In genomic region chr11:117778851-117779433, GRCm38 (mm10) we compare ENCODE assay signal across 8 mouse cellular contexts. TPM values are rescaled to one million over a fixed set of nuclear protein-coding genes. Genes with fewer than 3 reads are reported as not detected.
DNase-seq lines count a peak whose midpoint lies in the region; ATAC-seq and TF ChIP-seq lines count a peak whose summit lies in the region.

No protein-coding gene starts in this region.

- no peaks in the 10 kb centered on the region for H3K36me3 ChIP-seq in heart, adult 2 months (ENCODE audit: control insufficient read depth, insufficient read depth, low read length)
- H3K36me3 ChIP-seq in embryonic facial prominence, embryonic 11.5 days (replicated peaks; ENCODE audit: control insufficient read depth, insufficient read depth, low read depth, low read length) = no peaks in the 10 kb centered on the region
- no peaks in the 10 kb centered on the region for H3K36me3 ChIP-seq in hindbrain, embryonic 13.5 days
- peaks cover 26% of the 10 kb centered on the region for H3K36me3 ChIP-seq in liver, embryonic 11.5 days (ENCODE audit: control insufficient read depth, insufficient read depth, low read length)
- no peaks in the 10 kb centered on the region for H3K36me3 ChIP-seq in neural tube, embryonic 13.5 days

- peaks cover 6% of the 10 kb centered on the region; the same call in 1 of the 2 replicates for H3K4me1 ChIP-seq in heart, adult 2 months (ENCODE audit: control insufficient read depth, insufficient read depth, low read length)
- H3K4me1 ChIP-seq in embryonic facial prominence, embryonic 11.5 days (ENCODE audit: control insufficient read depth, insufficient read depth, low read length) = peaks cover 12% of the 10 kb centered on the region
- peaks cover 53% of the 10 kb centered on the region for H3K4me1 ChIP-seq in hindbrain, embryonic 13.5 days (replicated peaks)
- peaks cover 39% of the 10 kb centered on the region for H3K4me1 ChIP-seq in liver, embryonic 11.5 days (replicated peaks; ENCODE audit: control insufficient read depth, insufficient read depth, low read length)
- peaks cover 58% of the 10 kb centered on the region for H3K4me1 ChIP-seq in neural tube, embryonic 13.5 days (replicated peaks)

- TF ChIP-seq POLR2A in heart, adult 2 months (IDR thresholded peaks at IDR 0.05; ENCODE audit: insufficient read depth, low read depth, low read length) = no peak

- peak overlapping the region; percentile 52 for H3K4me3 ChIP-seq in heart, adult 2 months
- peak overlapping the region; percentile 39 for H3K4me3 ChIP-seq in embryonic facial prominence, embryonic 11.5 days (ENCODE audit: low read depth, low read length)
- H3K4me3 ChIP-seq in hindbrain, embryonic 13.5 days = no peak overlapping the region
- H3K4me3 ChIP-seq in liver, embryonic 11.5 days (ENCODE audit: low read depth, low read length) = peak overlapping the region; percentile 66
- peak overlapping the region; percentile 32; the same call in 1 of the 2 replicates for H3K4me3 ChIP-seq in neural tube, embryonic 13.5 days

- intact Hi-C loops in heart, adult 2 months (cut with DNase I) = no loop called here

- no peaks in the 10 kb centered on the region for H3K9me3 ChIP-seq in embryonic facial prominence, embryonic 11.5 days (replicated peaks; ENCODE audit: control insufficient read depth, low read length)
- H3K9me3 ChIP-seq in hindbrain, embryonic 13.5 days = no peaks in the 10 kb centered on the region
- H3K9me3 ChIP-seq in liver, embryonic 11.5 days (ENCODE audit: control insufficient read depth, low read length) = no peaks in the 10 kb centered on the region
- no peaks in the 10 kb centered on the region for H3K9me3 ChIP-seq in neural tube, embryonic 13.5 days

- no peaks in the 10 kb centered on the region for H3K79me2 ChIP-seq in heart, adult 2 months (replicated peaks; ENCODE audit: control insufficient read depth, insufficient read depth, low read length)

- peak overlapping the region; percentile 81 for H3K4me2 ChIP-seq in embryonic facial prominence, embryonic 11.5 days (ENCODE audit: low read depth, low read length)
- H3K4me2 ChIP-seq in hindbrain, embryonic 13.5 days = peak overlapping the region; percentile 56
- H3K4me2 ChIP-seq in liver, embryonic 11.5 days = peak overlapping the region; percentile 100
- peak overlapping the region; percentile 57 for H3K4me2 ChIP-seq in neural tube, embryonic 13.5 days

- no peak for TF ChIP-seq CTCF in heart, adult 2 months (IDR thresholded peaks at IDR 0.05)

- ATAC-seq in embryonic facial prominence, embryonic 11.5 days (replicated peaks; ENCODE audit: insufficient number of reproducible peaks, low FRiP score, low TSS enrichment, low read depth) = no peak
- ATAC-seq in hindbrain, embryonic 13.5 days (ENCODE audit: low FRiP score) = 0 out of 2 replicates have a peak, but pooled peaks have one; percentile 10
- ATAC-seq in liver, embryonic 11.5 days (replicated peaks; ENCODE audit: low FRiP score) = no peak
- ATAC-seq in neural tube, embryonic 13.5 days (ENCODE audit: low read depth) = no peak

- peak overlapping the region; percentile 96 for H3K27ac ChIP-seq in heart, adult 2 months
- H3K27ac ChIP-seq in embryonic facial prominence, embryonic 11.5 days (replicated peaks; ENCODE audit: low read depth, low read length) = 0 out of 2 replicates have a peak overlapping the region, but pooled peaks have one; percentile 47
- H3K27ac ChIP-seq in hindbrain, embryonic 13.5 days = peak overlapping the region; percentile 73
- H3K27ac ChIP-seq in liver, embryonic 11.5 days (ENCODE audit: low read depth, low read length) = peak overlapping the region; percentile 99
- peak overlapping the region; percentile 78 for H3K27ac ChIP-seq in neural tube, embryonic 13.5 days (replicated peaks)

- WGBS in heart, adult 2 months = 44% methylated on average over 12 of the region's 12 CpGs
- WGBS in embryonic facial prominence, embryonic 11.5 days = 56% methylated on average over 12 of the region's 12 CpGs
- 61% methylated on average over 12 of the region's 12 CpGs for WGBS in hindbrain, embryonic 13.5 days
- 41% methylated on average over 12 of the region's 12 CpGs for WGBS in liver, embryonic 11.5 days
- 43% methylated on average over 12 of the region's 12 CpGs for WGBS in neural tube, embryonic 13.5 days

- peak overlapping the region; percentile 74 for H3K9ac ChIP-seq in heart, adult 2 months (ENCODE audit: low read depth, low read length)
- H3K9ac ChIP-seq in embryonic facial prominence, embryonic 11.5 days (replicated peaks; ENCODE audit: low read length) = peak overlapping the region; percentile 72
- H3K9ac ChIP-seq in hindbrain, embryonic 13.5 days = peak overlapping the region; percentile 69; the same call in 1 of the 2 replicates
- peak overlapping the region; percentile 95 for H3K9ac ChIP-seq in liver, embryonic 11.5 days (ENCODE audit: low read depth, low read length)
- peak overlapping the region; percentile 38; the same call in 1 of the 2 replicates for H3K9ac ChIP-seq in neural tube, embryonic 13.5 days

- no peak for TF ChIP-seq EP300 in heart, adult 2 months (IDR thresholded peaks at IDR 0.05; ENCODE audit: insufficient read depth, low read depth, low read length)

- peak; percentile 45 to 58 for DNase-seq in heart, adult 2 months
- no peak for DNase-seq in heart, adult 8-10 months (ENCODE audit: low spot score)
- no peak for DNase-seq in embryonic facial prominence, embryonic 11.5 days (ENCODE audit: low spot score)
- DNase-seq in liver, embryonic 11.5 days (ENCODE audit: low spot score) = no peak
- DNase-seq in gastrocnemius, adult 8-10 months (ENCODE audit: low spot score in 2 of 2) = no peak
- DNase-seq in B cell, adult 2 months = no peak

- no peaks in the 10 kb centered on the region for H3K27me3 ChIP-seq in heart, adult 2 months (ENCODE audit: control insufficient read depth, insufficient read depth, low read length)
- H3K27me3 ChIP-seq in embryonic facial prominence, embryonic 11.5 days (ENCODE audit: control insufficient read depth, insufficient read depth, low read length) = peaks cover 5% of the 10 kb centered on the region
- H3K27me3 ChIP-seq in hindbrain, embryonic 13.5 days = peaks cover 50% of the 10 kb centered on the region
- peaks cover 2% of the 10 kb centered on the region; the same call in 1 of the 2 replicates for H3K27me3 ChIP-seq in liver, embryonic 11.5 days (replicated peaks; ENCODE audit: control insufficient read depth, insufficient read depth, low read length)
- peaks cover 38% of the 10 kb centered on the region for H3K27me3 ChIP-seq in neural tube, embryonic 13.5 days

RNA-seq across cellular contexts. Expression of gene Tmc8, which starts 2.9 kb away (rescaled TPM):
- total RNA-seq in heart, adult 2 months (2021) = 1 to 10 TPM; 3.3 to 3.7 TPM
- polyA plus RNA-seq in heart, adult 2 months (2012; rRNA removed) = 6.1 and 9.5 TPM in 2 replicates
- 1 to 10 TPM; 2.3 to 4.4 (median 3.6) TPM for total RNA-seq in heart, adult 8-10 months (2022)
- polyA plus RNA-seq in embryonic facial prominence, embryonic 11.5 days (2014; fragmentation: Nextera tagmentation; extraction: Ambion mirVana) = 0.39 and 0.70 TPM in 2 replicates
- polyA plus RNA-seq in hindbrain, embryonic 13.5 days (2015; fragmentation: Nextera tagmentation; extraction: Ambion mirVana) = 0.75 and 1.5 TPM in 2 replicates
- 18.6 and 18.8 TPM in 2 replicates for polyA plus RNA-seq in liver, embryonic 11.5 days (2014; fragmentation: Nextera tagmentation; extraction: Ambion mirVana)
- 0.95 and 1.5 TPM in 2 replicates for polyA plus RNA-seq in neural tube, embryonic 13.5 days (2015; fragmentation: Nextera tagmentation; extraction: Ambion mirVana)
- under 1 TPM; 0.38 to 0.89 (median 0.43) TPM for total RNA-seq in gastrocnemius, adult 8-10 months (2022)

RNA-seq across cellular contexts. Expression of gene Tmc6, which starts 3.1 kb away (rescaled TPM):
- 10 to 100 TPM; 12.6 to 15.7 TPM for total RNA-seq in heart, adult 2 months (2021)
- polyA plus RNA-seq in heart, adult 2 months (2012; rRNA removed) = 18.1 and 23.3 TPM in 2 replicates
- 10 to 100 TPM; 11.7 to 14.6 (median 12.8) TPM for total RNA-seq in heart, adult 8-10 months (2022)
- polyA plus RNA-seq in embryonic facial prominence, embryonic 11.5 days (2014; fragmentation: Nextera tagmentation; extraction: Ambion mirVana) = 9.9 and 10.7 TPM in 2 replicates
- 5.3 TPM in 2 replicates for polyA plus RNA-seq in hindbrain, embryonic 13.5 days (2015; fragmentation: Nextera tagmentation; extraction: Ambion mirVana)
- polyA plus RNA-seq in liver, embryonic 11.5 days (2014; fragmentation: Nextera tagmentation; extraction: Ambion mirVana) = 61.2 and 62.1 TPM in 2 replicates
- 8.6 and 9.7 TPM in 2 replicates for polyA plus RNA-seq in neural tube, embryonic 13.5 days (2015; fragmentation: Nextera tagmentation; extraction: Ambion mirVana)
- 1 to 10 TPM; 2.4 to 6.4 (median 4.5) TPM for total RNA-seq in gastrocnemius, adult 8-10 months (2022)

RNA-seq across cellular contexts. Expression of gene 6030468B19Rik, which starts 18.5 kb away (rescaled TPM):
- not detected for total RNA-seq in heart, adult 2 months (2021)
- polyA plus RNA-seq in heart, adult 2 months (2012; rRNA removed) = 0.16 TPM in 1 of 2 replicates, not detected in the other
- total RNA-seq in heart, adult 8-10 months (2022) = not detected
- polyA plus RNA-seq in embryonic facial prominence, embryonic 11.5 days (2014; fragmentation: Nextera tagmentation; extraction: Ambion mirVana) = 0.27 and 0.67 TPM in 2 replicates
- not detected in 2 replicates for polyA plus RNA-seq in hindbrain, embryonic 13.5 days (2015; fragmentation: Nextera tagmentation; extraction: Ambion mirVana)
- 49.3 and 54.3 TPM in 2 replicates for polyA plus RNA-seq in liver, embryonic 11.5 days (2014; fragmentation: Nextera tagmentation; extraction: Ambion mirVana)
- 0.18 TPM in 1 of 2 replicates, not detected in the other for polyA plus RNA-seq in neural tube, embryonic 13.5 days (2015; fragmentation: Nextera tagmentation; extraction: Ambion mirVana)
- not detected for total RNA-seq in gastrocnemius, adult 8-10 months (2022)

RNA-seq across cellular contexts. Expression of gene Gm20708, which starts 30.5 kb away (rescaled TPM):
- total RNA-seq in heart, adult 2 months (2021) = under 1 TPM; 0.44 to 0.48 TPM
- 0.57 and 0.79 TPM in 2 replicates for polyA plus RNA-seq in heart, adult 2 months (2012; rRNA removed)
- total RNA-seq in heart, adult 8-10 months (2022) = 1 to 10 TPM in 2 of 4 experiments, under 1 TPM in 1, not detected in 1; 0.63 to 1.3 (median 1.2) TPM
- polyA plus RNA-seq in embryonic facial prominence, embryonic 11.5 days (2014; fragmentation: Nextera tagmentation; extraction: Ambion mirVana) = 0.17 TPM in 1 of 2 replicates, not detected in the other
- 0.70 and 0.74 TPM in 2 replicates for polyA plus RNA-seq in hindbrain, embryonic 13.5 days (2015; fragmentation: Nextera tagmentation; extraction: Ambion mirVana)
- polyA plus RNA-seq in liver, embryonic 11.5 days (2014; fragmentation: Nextera tagmentation; extraction: Ambion mirVana) = 0.21 and 0.80 TPM in 2 replicates
- polyA plus RNA-seq in neural tube, embryonic 13.5 days (2015; fragmentation: Nextera tagmentation; extraction: Ambion mirVana) = 0.56 and 1.6 TPM in 2 replicates
- 1 to 10 TPM in 2 of 4 experiments, under 1 TPM in 1, not detected in 1; 0.46 to 1.2 (median 1.1) TPM for total RNA-seq in gastrocnemius, adult 8-10 months (2022)

RNA-seq across cellular contexts. Expression of gene Syngr2, which starts 30.5 kb away (rescaled TPM):
- 100 to 1,000 TPM; 109 to 129 TPM for total RNA-seq in heart, adult 2 months (2021)
- polyA plus RNA-seq in heart, adult 2 months (2012; rRNA removed) = 217 and 273 TPM in 2 replicates
- 100 to 1,000 TPM; 123 to 137 (median 131) TPM for total RNA-seq in heart, adult 8-10 months (2022)
- 30.4 and 32.9 TPM in 2 replicates for polyA plus RNA-seq in embryonic facial prominence, embryonic 11.5 days (2014; fragmentation: Nextera tagmentation; extraction: Ambion mirVana)
- polyA plus RNA-seq in hindbrain, embryonic 13.5 days (2015; fragmentation: Nextera tagmentation; extraction: Ambion mirVana) = 14.6 and 16.5 TPM in 2 replicates
- 92.1 and 99.4 TPM in 2 replicates for polyA plus RNA-seq in liver, embryonic 11.5 days (2014; fragmentation: Nextera tagmentation; extraction: Ambion mirVana)
- 15.3 and 17.5 TPM in 2 replicates for polyA plus RNA-seq in neural tube, embryonic 13.5 days (2015; fragmentation: Nextera tagmentation; extraction: Ambion mirVana)
- total RNA-seq in gastrocnemius, adult 8-10 months (2022) = 100 to 1,000 TPM; 182 to 198 (median 184) TPM

Comparison
In these comparisons a context has a peak if more than half of its experiments do, and no peak if none do; other contexts are left out.
1. DNase-seq: peak in heart, adult 2 months (2 of 2); none in heart, adult 8-10 months (single experiment), embryonic facial prominence, embryonic 11.5 days (single experiment), liver, embryonic 11.5 days (single experiment), gastrocnemius, adult 8-10 months (0 of 2) and B cell, adult 2 months (0 of 2).
2. H3K27ac ChIP-seq: peak in every context shown above with its lines; median percentile 99 in liver, embryonic 11.5 days; 96 in heart, adult 2 months; 78 in neural tube, embryonic 13.5 days; 73 in hindbrain, embryonic 13.5 days; 47 in embryonic facial prominence, embryonic 11.5 days.
3. H3K9ac ChIP-seq: peak in every context shown above with its lines; median percentile 95 in liver, embryonic 11.5 days; 74 in heart, adult 2 months; 72 in embryonic facial prominence, embryonic 11.5 days; 69 in hindbrain, embryonic 13.5 days; 38 in neural tube, embryonic 13.5 days.
4. RNA of gene 6030468B19Rik, which starts 18.5 kb away (polyA plus RNA-seq): 49.3 to 54.3 TPM in liver, embryonic 11.5 days; 0.27 to 0.67 TPM in embryonic facial prominence, embryonic 11.5 days, 0.18 TPM in neural tube, embryonic 13.5 days, 0.16 TPM in heart, adult 2 months and not detected in hindbrain, embryonic 13.5 days; every median in the first group is over 10 times any median in the second.
5. Peak in every context shown above with its lines, with median percentiles within 50 percentile points of each other: H3K4me2 ChIP-seq.